Mouse (Mus musculus): ENCODE data around the gene Wdr74.
A peak's percentile ranks its signal among the peaks of the same experiment; 100 is the strongest.

Wdr74 gene

GRCm38 (mm10) chr19:8745382-8745781, 9.8 kb downstream of the Wdr74 start:
- no peak for DNase-seq (ENCODE audit: low spot score)

- DNase-seq (ENCODE audit: low spot score) = no peak
Measured at GRCm38 (mm10) chr19:8747368-8747767, 11.7 kb downstream of the Wdr74 start.

- no peak for DNase-seq (ENCODE audit: low spot score)
Measured at GRCm38 (mm10) chr19:8755652-8756051, 20.0 kb downstream of the Wdr74 start.

GRCm38 (mm10) chr19:8756635-8757387, 21.2 kb downstream of the Wdr74 start, which contains the start of gene Nxf1:
Nxf1 (plus strand) TSS chr19:8757073.
- DNase-seq (ENCODE audit: low spot score) = peak; percentile 92

- no peak for DNase-seq (ENCODE audit: low spot score)
Measured at GRCm38 (mm10) chr19:8757471-8757998, 21.9 kb downstream of the Wdr74 start.

- no peak for DNase-seq (ENCODE audit: low spot score)
Measured at GRCm38 (mm10) chr19:8758899-8759298, 23.3 kb downstream of the Wdr74 start.

- DNase-seq (ENCODE audit: low spot score) = no peak
Measured at GRCm38 (mm10) chr19:8760757-8761156, 25.1 kb downstream of the Wdr74 start.

- no peak for DNase-seq (ENCODE audit: low spot score)
Measured at GRCm38 (mm10) chr19:8763276-8763675, 27.6 kb downstream of the Wdr74 start.

- DNase-seq (ENCODE audit: low spot score) = no peak
Measured at GRCm38 (mm10) chr19:8765562-8765961, 29.9 kb downstream of the Wdr74 start.

GRCm38 (mm10) chr19:8770567-8771270, 35.1 kb downstream of the Wdr74 start, which contains the start of gene Tmem223:
Tmem223 (plus strand) TSS chr19:8770996.
- DNase-seq (ENCODE audit: low spot score) = peak; percentile 82

GRCm38 (mm10) chr19:8772996-8773395, 37.4 kb downstream of the Wdr74 start:
- no peak for DNase-seq (ENCODE audit: low spot score)

GRCm38 (mm10) chr19:8773409-8773808, 37.8 kb downstream of the Wdr74 start:
- no peak for DNase-seq (ENCODE audit: low spot score)

- DNase-seq (ENCODE audit: low spot score) = peak; percentile 95
Measured at GRCm38 (mm10) chr19:8774086-8774835, 38.6 kb downstream of the Wdr74 start, which contains the start of gene Tmem179b. Tmem179b (minus strand) TSS chr19:8774467.

GRCm38 (mm10) chr19:8774951-8775421, 39.4 kb downstream of the Wdr74 start:
- no peak for DNase-seq (ENCODE audit: low spot score)

GRCm38 (mm10) chr19:8786008-8786781, 50.6 kb downstream of the Wdr74 start, which contains the start of gene Taf6l:
Taf6l (minus strand) TSS chr19:8786417.
- DNase-seq (ENCODE audit: low spot score) = peak; percentile 97

GRCm38 (mm10) chr19:8788521-8788920, 52.9 kb downstream of the Wdr74 start:
- no peak for DNase-seq (ENCODE audit: low spot score)

GRCm38 (mm10) chr19:8789171-8789570, 53.5 kb downstream of the Wdr74 start:
- no peak for DNase-seq (ENCODE audit: low spot score)

GRCm38 (mm10) chr19:8790171-8790570, 54.5 kb downstream of the Wdr74 start:
- DNase-seq (ENCODE audit: low spot score) = no peak

Measured in lung, postnatal 25 days (tissue).